Mouse (Mus musculus) liver, embryonic 14.5 days (tissue): ENCODE data around the gene B3gnt3. TPM values are rescaled to one million over a fixed set of nuclear protein-coding genes. Genes with fewer than 3 reads are reported as not detected.
A peak's percentile ranks its signal among the peaks of the same experiment; 100 is the strongest.
"Not testable (repeated sequence)": the region's sequence is repeated elsewhere in the genome, so short reads cannot be mapped to it uniquely, and the experiment has no call there.

Experiments used
- ATAC-seq: fragments of 200-750 bp; cut with Nextera tagmentation; 2 replicates; pipeline ENCODE4 v1.8.0; 2017; ENCODE audit warnings: moderate number of reproducible peaks, mild to moderate bottlenecking, moderate library complexity; ENCODE audit not compliant: insufficient read depth
- DNase-seq, 3 experiments: peaks; one replicate each; pipeline ENCODE4 v3.0.0-alpha.2; 2012 to 2013; ENCODE audit warnings: low read depth in 3 of 3, low spot score in 3 of 3
- H3K27ac ChIP-seq: fragments of 300-500 bp; sonication (generic); 2 replicates; pipeline ENCODE4 v1.5.1; 2014; ENCODE audit warnings: moderate library complexity, mild to moderate bottlenecking, control low read depth, inconsistent platforms
- H3K27me3 ChIP-seq: fragments of 300-500 bp; sonication (generic); 2 replicates; pipeline ENCODE4 v1.6.1; 2014; ENCODE audit warnings: mild to moderate bottlenecking, low read length, moderate library complexity; ENCODE audit not compliant: control insufficient read depth, insufficient read depth
- H3K36me3 ChIP-seq: fragments of 300-500 bp; sonication (generic); replicated peaks from 2 replicates; pipeline ENCODE4 v1.6.1; 2014; ENCODE audit warnings: low read depth; ENCODE audit not compliant: control insufficient read depth, insufficient read depth
- H3K4me1 ChIP-seq, 2 experiments: fragments of 200-500 bp in 1 of 2; fragments of 300-500 bp in 1 of 2; sonication (generic) in 1 of 2; replicated peaks; 2 replicates each; pipeline ENCODE4 v1.6.1; 2012 to 2014; ENCODE audit warnings: antibody characterized with exemption in 1 of 2, inconsistent platforms in 1 of 2, low read length in 1 of 2; ENCODE audit not compliant: control insufficient read depth in 2 of 2, insufficient read depth in 2 of 2
- H3K4me2 ChIP-seq: fragments of 300-500 bp; sonication (generic); 2 replicates; pipeline ENCODE4 v1.6.1; 2014; ENCODE audit warnings: low read depth, mild to moderate bottlenecking, control low read depth, moderate library complexity
- H3K4me3 ChIP-seq, 2 experiments: fragments of 200-500 bp in 1 of 2; fragments of 300-500 bp in 1 of 2; sonication (generic) in 1 of 2; 2 replicates each; pipeline ENCODE4 v1.5.1; 2012 to 2014; ENCODE audit warnings: low read depth in 2 of 2, low read length in 2 of 2, mild to moderate bottlenecking in 2 of 2, control low read depth in 1 of 2, inconsistent platforms in 1 of 2, moderate library complexity in 1 of 2; ENCODE audit not compliant: insufficient read depth in 1 of 2
- H3K9ac ChIP-seq: fragments of 300-500 bp; sonication (generic); replicated peaks from 2 replicates; pipeline ENCODE4 v1.6.1; 2014; ENCODE audit warnings: mild to moderate bottlenecking, control low read depth, moderate library complexity
- H3K9me3 ChIP-seq: fragments of 300-500 bp; sonication (generic); 2 replicates; pipeline ENCODE4 v1.6.1; 2016; ENCODE audit warnings: low read length, mixed read lengths; ENCODE audit not compliant: control insufficient read depth
- CTCF ChIP-seq: IDR thresholded peaks from 2 replicates; pipeline ENCODE4 v1.5.1; 2016; ENCODE audit warnings: antibody characterized with exemption, low read depth, control low read depth
- EP300 ChIP-seq: IDR thresholded peaks from 2 replicates; pipeline ENCODE4 v1.6.1; 2016; ENCODE audit warnings: antibody characterized with exemption, low read depth
- WGBS: fragments of 180-500 bp; shearing (Covaris S2); extraction: QIAGEN DNeasy Blood & Tissue Kit; methylation state at CpG from one replicate; pipeline ENCODE4 v1.1.7; 2014; ENCODE audit not compliant: insufficient replicate concordance; 5-methylcytosine and 5-hydroxymethylcytosine counted together
- polyA plus RNA-seq, 2 experiments: library from polyadenylated mRNA; depleted of rRNA in 1 of 2; stranded (reverse) in 1 of 2; unstranded in 1 of 2; fragments of >200 nt; fragmentation: Nextera tagmentation in 1 of 2; extraction: Ambion mirVana in 1 of 2; gene quantifications; 2 replicates each; pipeline versions ENCODE4 v1.2.1 to v1.2.3; 2012 to 2014

B3gnt3 gene
- 2.2 and 2.5 TPM in 2 replicates for polyA plus RNA-seq (2012; rRNA removed)
- polyA plus RNA-seq (2014; fragmentation: Nextera tagmentation; extraction: Ambion mirVana): 1.8 and 2.0 TPM in 2 replicates

- Histone ChIP-seq H3K9me3 (no peaks in the 10 kb centered on the region), H3K27me3 (peaks cover 19% of the 10 kb centered on the region), H3K4me3 (peak within 1 kb of the TSS; percentile 54 to 72), H3K27ac (peak within 1 kb of the TSS; percentile 91), H3K9ac (peak within 1 kb of the TSS; percentile 79), H3K4me1 (peaks cover 24 to 35% of the 10 kb centered on the region in 2 experiments), H3K4me2 (peak within 1 kb of the TSS; percentile 80), H3K36me3 (no peaks in the 10 kb centered on the region)
- 13% methylated on average over 32 of the region's 34 CpGs for WGBS
- ATAC-seq (no peak), DNase-seq (no peak)
- no peak for TF ChIP-seq EP300
- no peak for TF ChIP-seq CTCF
Observed at GRCm38 (mm10) chr8:71701414-71702086, at the start of gene B3gnt3. Gene B3gnt3, minus strand, starts transcription at chr8:71701789.

GRCm38 (mm10) chr8:71749321-71750075, 47.9 kb upstream of the B3gnt3 start:
- WGBS: 57% methylated on average over 6 of the region's 6 CpGs
- 0 out of 2 replicates have a peak, but pooled peaks have one; percentile 35 for TF ChIP-seq CTCF
- H3K27ac ChIP-seq, DNase-seq, H3K4me3 ChIP-seq, H3K4me2 ChIP-seq, H3K9me3 ChIP-seq, ATAC-seq, H3K36me3 ChIP-seq, H3K4me1 ChIP-seq, H3K27me3 ChIP-seq, H3K9ac ChIP-seq: not testable (repeated sequence)

- H3K4me2 ChIP-seq, H3K36me3 ChIP-seq, DNase-seq, H3K9ac ChIP-seq, H3K4me1 ChIP-seq, ATAC-seq, H3K27me3 ChIP-seq, H3K27ac ChIP-seq, H3K9me3 ChIP-seq, H3K4me3 ChIP-seq: not testable (repeated sequence)
Observed at GRCm38 (mm10) chr8:71747082-71747481, 45.5 kb upstream of the B3gnt3 start.

- Histone ChIP-seq H3K27me3 (no peaks in the 10 kb centered on the region), H3K4me1 (no peaks in the 10 kb centered on the region; a peak in 1 of 4 replicates), H3K9ac (no peak overlapping the region), H3K27ac (no peak overlapping the region), H3K4me2 (no peak overlapping the region), H3K4me3 (no peak overlapping the region), H3K9me3 (no peaks in the 10 kb centered on the region), H3K36me3 (no peaks in the 10 kb centered on the region)
- WGBS: 18% methylated on average over 1 of the region's 1 CpGs
- DNase-seq (no peak), ATAC-seq (no peak)
- TF ChIP-seq CTCF: no peak
Observed at GRCm38 (mm10) chr8:71745322-71745721, 43.7 kb upstream of the B3gnt3 start.

GRCm38 (mm10) chr8:71742783-71743182, 41.2 kb upstream of the B3gnt3 start:
- no peak for DNase-seq
- H3K4me2 ChIP-seq: no peak overlapping the region
- no peak for TF ChIP-seq CTCF
- TF ChIP-seq EP300: no peak
- WGBS: 48% methylated on average over 2 of the region's 2 CpGs
- H3K9ac ChIP-seq: no peak overlapping the region
- no peaks in the 10 kb centered on the region for H3K9me3 ChIP-seq
- no peak overlapping the region for H3K27ac ChIP-seq
- no peaks in the 10 kb centered on the region for H3K36me3 ChIP-seq
- H3K4me1 ChIP-seq: no peaks in the 10 kb centered on the region; a peak in 1 of 4 replicates
- no peak overlapping the region for H3K4me3 ChIP-seq
- no peak for ATAC-seq
- no peaks in the 10 kb centered on the region for H3K27me3 ChIP-seq
